Mouse (Mus musculus) heart, embryonic 14.5 days (tissue): ENCODE data around the gene 9630041A04Rik. TPM values are rescaled to one million over a fixed set of nuclear protein-coding genes. Genes with fewer than 3 reads are reported as not detected.

Source experiments
- ATAC-seq: fragments of 200-750 bp; cut with Nextera tagmentation; 2 replicates; pipeline ENCODE4 v1.8.0; 2017; ENCODE audit warnings: low read depth, moderate TSS enrichment; ENCODE audit not compliant: insufficient number of reproducible peaks, insufficient read depth, low FRiP score
- H3K27ac ChIP-seq, 2 experiments: fragments of 200-500 bp in 1 of 2; fragments of 300-500 bp in 1 of 2; sonication (generic) in 1 of 2; replicated peaks in 1 of 2; 2 replicates each; pipeline ENCODE4 v1.5.1; 2012 to 2014; ENCODE audit warnings: low read depth in 2 of 2, low read length in 2 of 2, control low read depth in 1 of 2, mild to moderate bottlenecking in 1 of 2, mixed read lengths in 1 of 2; ENCODE audit not compliant: control insufficient read depth in 1 of 2, insufficient read depth in 1 of 2
- H3K27me3 ChIP-seq: fragments of 300-500 bp; sonication (generic); 2 replicates; pipeline ENCODE4 v1.6.1; 2014; ENCODE audit warnings: mild to moderate bottlenecking, low read length, control low read depth; ENCODE audit not compliant: control insufficient read depth, insufficient read depth
- H3K36me3 ChIP-seq: fragments of 300-500 bp; sonication (generic); 2 replicates; pipeline ENCODE4 v1.6.1; 2014; ENCODE audit warnings: mild to moderate bottlenecking, control low read depth, low read length, mixed read lengths; ENCODE audit not compliant: control insufficient read depth, insufficient read depth
- H3K4me1 ChIP-seq, 2 experiments: fragments of 200-500 bp in 1 of 2; fragments of 300-500 bp in 1 of 2; sonication (generic) in 1 of 2; 2 replicates each; pipeline ENCODE4 v1.6.1; 2012 to 2014; ENCODE audit warnings: low read length in 2 of 2, control low read depth in 1 of 2, mixed read lengths in 1 of 2; ENCODE audit not compliant: control insufficient read depth in 2 of 2, insufficient read depth in 2 of 2
- H3K4me2 ChIP-seq: fragments of 300-500 bp; sonication (generic); 2 replicates; pipeline ENCODE4 v1.6.1; 2014; ENCODE audit warnings: mild to moderate bottlenecking, low read length
- H3K4me3 ChIP-seq, 2 experiments: fragments of 200-500 bp in 1 of 2; fragments of 300-500 bp in 1 of 2; sonication (generic) in 1 of 2; 2 replicates each; pipeline ENCODE4 v1.5.1; 2012 to 2014; ENCODE audit warnings: low read length in 2 of 2, mild to moderate bottlenecking in 2 of 2, control low read depth in 1 of 2, low read depth in 1 of 2, moderate library complexity in 1 of 2; ENCODE audit not compliant: control insufficient read depth in 1 of 2, insufficient read depth in 1 of 2
- H3K9ac ChIP-seq: fragments of 300-500 bp; sonication (generic); 2 replicates; pipeline ENCODE4 v1.6.1; 2014; ENCODE audit warnings: mild to moderate bottlenecking, low read length
- H3K9me3 ChIP-seq: fragments of 300-500 bp; sonication (generic); 2 replicates; pipeline ENCODE4 v1.6.1; 2016; ENCODE audit warnings: low read length, control low read depth; ENCODE audit not compliant: control insufficient read depth
- WGBS: fragments of 180-500 bp; shearing (Covaris S2); extraction: QIAGEN DNeasy Blood & Tissue Kit; methylation state at CpG from one replicate; pipeline ENCODE4 v1.1.7; 2014; 5-methylcytosine and 5-hydroxymethylcytosine counted together
- polyA plus RNA-seq: library from polyadenylated mRNA; unstranded; fragments of >200 nt; fragmentation: Nextera tagmentation; extraction: Ambion mirVana; gene quantifications from 2 replicates; pipeline ENCODE4 v1.2.1, GENCODE M21; 2014

Gene 9630041A04Rik
- polyA plus RNA-seq, 1 experiment from 2014 or later = not detected

GRCm38 (mm10) chr9:101940182-101940581 lies 78.5 kb downstream of the 9630041A04Rik start:
- H3K27me3 ChIP-seq = no peaks in the 10 kb centered on the region
- H3K36me3 ChIP-seq = no peaks in the 10 kb centered on the region
- no peak overlapping the region for H3K27ac ChIP-seq
- no peak overlapping the region for H3K4me3 ChIP-seq
- H3K4me2 ChIP-seq = no peak overlapping the region
- 59% methylated on average over 3 of the region's 3 CpGs for WGBS
- H3K9ac ChIP-seq = no peak overlapping the region
- no peaks in the 10 kb centered on the region for H3K9me3 ChIP-seq
- no peak for ATAC-seq
- H3K4me1 ChIP-seq = no peaks in the 10 kb centered on the region

GRCm38 (mm10) chr9:101942058-101942669 lies 80.5 kb downstream of the 9630041A04Rik start:
- H3K4me1 ChIP-seq = no peaks in the 10 kb centered on the region
- H3K27me3 ChIP-seq = no peaks in the 10 kb centered on the region
- no peak overlapping the region for H3K9ac ChIP-seq
- H3K4me2 ChIP-seq = no peak overlapping the region
- ATAC-seq = no peak
- H3K9me3 ChIP-seq = no peaks in the 10 kb centered on the region
- no peak overlapping the region for H3K27ac ChIP-seq
- 79% methylated on average over 9 of the region's 9 CpGs for WGBS
- H3K4me3 ChIP-seq = no peak overlapping the region
- no peaks in the 10 kb centered on the region for H3K36me3 ChIP-seq

- Histone ChIP-seq H3K9me3 (no peaks in the 10 kb centered on the region), H3K27me3 (no peaks in the 10 kb centered on the region), H3K4me2 (no peak overlapping the region), H3K9ac (no peak overlapping the region), H3K4me1 (no peaks in the 10 kb centered on the region), H3K36me3 (no peaks in the 10 kb centered on the region), H3K4me3 (no peak overlapping the region), H3K27ac (no peak overlapping the region)
- 65% methylated on average over 7 of the region's 7 CpGs for WGBS
- ATAC-seq = no peak
These were observed 83.7 kb downstream of the 9630041A04Rik start for GRCm38 (mm10) chr9:101945326-101945725.

GRCm38 (mm10) chr9:101945814-101946213 lies 84.2 kb downstream of the 9630041A04Rik start:
- no peaks in the 10 kb centered on the region for H3K9me3 ChIP-seq
- no peak overlapping the region for H3K9ac ChIP-seq
- no peak overlapping the region for H3K27ac ChIP-seq
- H3K36me3 ChIP-seq = no peaks in the 10 kb centered on the region
- H3K27me3 ChIP-seq = no peaks in the 10 kb centered on the region
- ATAC-seq = no peak
- H3K4me3 ChIP-seq = no peak overlapping the region
- no peak overlapping the region for H3K4me2 ChIP-seq
- H3K4me1 ChIP-seq = no peaks in the 10 kb centered on the region
- WGBS = 77% methylated on average over 4 of the region's 4 CpGs

- H3K27ac ChIP-seq = no peak overlapping the region
- no peak overlapping the region for H3K4me2 ChIP-seq
- 38% methylated on average over 3 of the region's 3 CpGs for WGBS
- H3K9me3 ChIP-seq = no peaks in the 10 kb centered on the region
- no peak for ATAC-seq
- H3K4me3 ChIP-seq = no peak overlapping the region
- H3K27me3 ChIP-seq = no peaks in the 10 kb centered on the region
- H3K9ac ChIP-seq = no peak overlapping the region
- H3K36me3 ChIP-seq = no peaks in the 10 kb centered on the region
- H3K4me1 ChIP-seq = no peaks in the 10 kb centered on the region
These were observed 88.5 kb downstream of the 9630041A04Rik start for GRCm38 (mm10) chr9:101950101-101950500.

- no peak for ATAC-seq
- no peak overlapping the region for H3K27ac ChIP-seq
- 70% methylated on average over 4 of the region's 4 CpGs for WGBS
These were observed 92.9 kb downstream of the 9630041A04Rik start for GRCm38 (mm10) chr9:101954529-101954928.

GRCm38 (mm10) chr9:101956228-101956627 lies 94.6 kb downstream of the 9630041A04Rik start:
- no peaks in the 10 kb centered on the region for H3K9me3 ChIP-seq
- H3K9ac ChIP-seq = no peak overlapping the region
- H3K27ac ChIP-seq = no peak overlapping the region
- H3K4me3 ChIP-seq = no peak overlapping the region
- H3K27me3 ChIP-seq = no peaks in the 10 kb centered on the region
- no peaks in the 10 kb centered on the region for H3K4me1 ChIP-seq
- no peak overlapping the region for H3K4me2 ChIP-seq
- no peaks in the 10 kb centered on the region for H3K36me3 ChIP-seq
- ATAC-seq = no peak
- 47% methylated on average over 4 of the region's 4 CpGs for WGBS

More at GRCm38 (mm10) chr9:101954529-101954928, 92.9 kb downstream of the 9630041A04Rik start:
- no peaks in the 10 kb centered on the region for H3K27me3 ChIP-seq
- H3K36me3 ChIP-seq = no peaks in the 10 kb centered on the region
- H3K4me1 ChIP-seq = no peaks in the 10 kb centered on the region
- H3K9ac ChIP-seq = no peak overlapping the region
- no peaks in the 10 kb centered on the region for H3K9me3 ChIP-seq
- no peak overlapping the region for H3K4me2 ChIP-seq
- no peak overlapping the region for H3K4me3 ChIP-seq

GRCm38 (mm10) chr9:101971806-101972205 lies 110.2 kb downstream of the 9630041A04Rik start:
- H3K4me3 ChIP-seq = no peak overlapping the region
- no peaks in the 10 kb centered on the region for H3K36me3 ChIP-seq
- ATAC-seq = no peak
- no peak overlapping the region for H3K4me2 ChIP-seq
- WGBS = 14% methylated on average over 6 of the region's 6 CpGs
- H3K4me1 ChIP-seq = no peaks in the 10 kb centered on the region; a peak in 1 of 4 replicates
- H3K27me3 ChIP-seq = no peaks in the 10 kb centered on the region
- H3K9me3 ChIP-seq = no peaks in the 10 kb centered on the region
- H3K9ac ChIP-seq = no peak overlapping the region
- no peak overlapping the region for H3K27ac ChIP-seq
